Mouse (Mus musculus) adrenal gland, postnatal 25 days (tissue): ENCODE measurements around the gene Mesp1. TPM values are rescaled to one million over a fixed set of nuclear protein-coding genes. Genes with fewer than 3 reads are reported as not detected.
"Not testable (repeated sequence)": the region's sequence is repeated elsewhere in the genome, so short reads cannot be mapped to it uniquely, and the experiment has no call there.

Experiments used
- DNase-seq: peaks from one replicate; pipeline ENCODE4 v3.0.0; 2021; ENCODE audit warnings: mixed read lengths
- total RNA-seq: library from RNA; stranded (reverse); gene quantifications from 2 replicates; pipeline ENCODE4 v1.2.3, GENCODE M21; 2021

Gene Mesp1
- total RNA-seq, 1 experiment from 2014 or later = not detected

GRCm38 (mm10) chr7:79789812-79790211 lies 3.8 kb downstream of the Mesp1 start:
- not testable (repeated sequence) for DNase-seq

DNA sequence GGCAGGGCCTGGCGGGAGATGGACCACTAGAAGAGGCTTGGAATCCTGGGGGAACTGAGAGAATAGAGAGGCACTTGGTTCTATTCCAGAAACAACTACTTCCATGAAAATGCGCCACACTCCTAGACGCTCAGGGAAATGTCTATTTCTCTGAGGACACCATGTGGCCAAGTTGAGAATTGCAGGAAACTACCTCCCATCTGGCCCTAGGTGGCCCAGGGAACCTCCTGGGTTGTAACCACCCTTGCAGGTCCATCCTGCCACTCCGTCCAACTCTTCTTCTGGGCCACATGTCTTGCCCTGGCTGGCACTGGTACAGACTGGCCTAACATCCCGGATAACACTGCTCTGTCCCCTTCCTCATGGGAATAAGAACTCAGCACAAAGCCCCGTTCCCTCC lies 7.3 kb downstream of the Mesp1 start:
- DNase-seq = peak; percentile 60

GRCm38 (mm10) chr7:79782516-79782855 lies 11.1 kb downstream of the Mesp1 start:
- no peak for DNase-seq

DNA sequence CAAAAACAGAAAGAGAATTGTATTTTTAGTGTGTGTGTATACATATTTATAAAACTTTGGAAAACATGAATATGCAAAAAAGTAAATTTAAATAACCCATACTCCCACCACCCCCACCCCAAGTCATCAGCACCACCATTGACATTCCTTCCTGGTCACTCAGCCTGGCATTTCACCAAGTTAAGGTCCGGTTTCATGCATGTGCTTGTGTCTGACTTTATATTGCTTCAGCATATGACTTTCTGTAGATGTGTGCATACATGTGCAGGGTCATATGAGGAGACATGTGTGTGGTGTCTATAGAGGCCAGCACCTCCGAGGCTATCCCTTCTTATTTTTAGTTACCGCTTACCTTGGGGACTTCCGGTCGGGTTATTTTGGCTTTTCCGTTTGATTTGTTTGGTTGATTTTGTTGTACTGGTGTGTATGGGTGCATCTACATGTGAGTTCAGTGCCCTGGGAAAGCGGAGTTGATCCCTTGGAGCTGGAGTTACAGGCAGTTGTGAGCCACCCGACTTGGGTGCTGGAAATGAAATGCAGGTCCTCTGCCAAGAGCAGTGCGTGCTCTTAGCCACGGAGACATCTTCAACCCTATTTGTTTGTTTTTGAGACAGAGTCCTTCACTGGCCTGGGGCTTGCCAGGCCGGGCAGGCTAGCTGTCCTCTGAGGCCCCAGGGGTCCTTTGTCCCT lies 11.6 kb downstream of the Mesp1 start:
- no peak for DNase-seq

GRCm38 (mm10) chr7:79780647-79781626 lies 12.7 kb downstream of the Mesp1 start:
- DNase-seq = peak; percentile 71

DNA sequence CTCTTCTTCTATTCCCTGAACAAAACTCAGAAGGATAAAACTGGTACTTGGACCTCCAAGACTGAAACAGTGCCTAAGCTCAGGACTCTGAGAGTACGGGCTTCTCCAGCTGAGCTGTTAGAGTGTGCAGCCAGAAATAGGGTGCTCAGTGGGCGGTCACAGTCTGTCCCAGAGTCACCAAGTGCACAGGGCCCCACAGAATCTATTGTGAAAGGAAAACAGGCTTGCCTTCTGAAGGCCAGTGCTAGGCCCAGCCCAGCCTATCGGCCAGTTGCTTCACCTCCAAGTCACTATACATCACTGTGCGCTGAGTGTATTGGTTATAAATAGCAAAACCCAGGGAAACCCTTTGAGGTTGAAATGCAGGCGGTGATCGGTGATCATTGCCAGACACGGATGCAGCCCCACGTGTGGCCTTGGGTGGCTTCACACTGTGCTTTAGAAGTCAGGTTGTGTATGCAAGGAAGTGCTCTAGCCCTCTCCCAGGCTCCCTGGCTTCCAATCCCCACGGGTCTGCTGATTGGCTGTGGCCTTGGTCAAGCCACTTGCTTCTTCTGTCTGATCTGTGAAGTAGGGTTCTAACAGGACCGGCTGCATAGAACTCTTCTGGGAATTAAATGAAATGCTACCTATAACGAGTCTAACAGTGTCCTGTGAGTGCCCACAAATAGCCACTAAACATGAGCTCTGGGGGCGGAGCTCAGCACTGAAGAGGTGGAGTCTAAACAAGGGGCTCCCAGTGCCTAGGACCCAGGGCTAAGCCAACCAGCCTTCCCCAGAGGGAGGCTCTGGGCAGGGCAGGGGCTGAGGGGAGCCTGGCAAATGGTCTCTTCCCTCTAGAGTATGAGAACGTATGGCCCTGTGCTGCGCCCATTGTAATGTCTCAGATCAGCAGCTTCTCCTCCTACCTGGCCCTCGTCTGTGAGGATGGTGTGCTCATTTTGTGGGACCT lies 21.8 kb downstream of the Mesp1 start:
- DNase-seq = no peak

DNA sequence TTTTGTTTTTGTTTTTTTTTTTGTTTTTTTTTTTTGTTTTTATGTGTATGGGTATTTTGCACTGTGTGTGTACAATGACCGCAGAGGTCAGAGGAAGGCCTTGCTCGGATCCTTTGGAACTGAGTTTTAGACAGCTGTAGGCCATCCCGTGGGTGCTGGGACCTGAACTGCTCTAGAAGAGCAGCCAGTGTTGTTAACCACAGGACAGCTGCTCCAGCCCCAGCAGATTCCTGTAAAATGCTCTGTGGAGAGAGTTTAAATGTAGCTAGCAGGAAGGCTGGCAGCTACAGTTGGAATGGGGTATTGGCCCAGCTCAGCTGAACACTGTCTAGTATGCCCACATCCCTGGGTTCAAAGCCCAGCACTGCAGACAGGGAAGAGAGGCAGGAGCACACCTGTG lies 23.9 kb downstream of the Mesp1 start:
- DNase-seq = no peak

DNA sequence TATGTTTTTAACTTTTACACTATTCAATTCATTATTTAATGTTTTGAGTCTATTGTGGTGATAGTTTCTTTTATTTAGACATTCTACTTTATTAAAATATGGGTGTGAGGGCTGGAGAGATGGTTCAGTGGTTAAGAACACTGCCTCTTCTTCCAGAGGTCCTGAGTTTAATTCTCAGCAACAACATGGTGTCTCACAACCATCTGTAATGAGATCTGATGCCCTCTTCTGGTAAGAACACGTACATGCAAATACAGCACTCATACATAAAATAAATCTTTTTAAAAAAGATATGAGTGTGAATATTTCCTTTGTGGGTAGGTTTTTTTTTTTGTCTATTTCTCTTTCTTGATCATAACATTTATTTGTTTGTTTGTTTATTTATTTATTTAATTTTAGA lies 27.6 kb downstream of the Mesp1 start:
- DNase-seq = no peak

DNA sequence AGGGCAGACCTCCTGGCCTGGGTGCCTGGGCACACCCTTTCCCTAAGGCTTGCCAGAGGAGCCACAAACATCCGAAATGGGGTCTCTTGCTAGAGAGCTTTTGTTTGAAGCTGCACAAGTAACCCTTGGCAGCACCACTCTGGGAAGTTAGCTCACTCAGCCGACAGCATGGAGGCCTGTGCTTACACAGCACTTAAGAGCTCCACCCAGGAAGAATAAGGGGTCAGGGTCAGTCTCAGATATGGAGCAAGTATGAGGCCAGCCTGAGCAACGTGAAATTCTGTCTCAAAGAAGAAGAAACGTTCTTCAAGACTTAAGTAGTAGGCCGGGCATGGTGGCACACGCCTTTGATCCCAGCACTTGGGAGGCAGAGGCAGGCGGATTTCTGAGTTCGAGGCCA lies 31.5 kb downstream of the Mesp1 start:
- no peak for DNase-seq

GRCm38 (mm10) chr7:79761124-79761876 lies 32.3 kb downstream of the Mesp1 start:
- no peak for DNase-seq

GRCm38 (mm10) chr7:79759766-79760165 lies 33.8 kb downstream of the Mesp1 start:
- no peak for DNase-seq

GRCm38 (mm10) chr7:79758176-79758575 lies 35.4 kb downstream of the Mesp1 start:
- no peak for DNase-seq

GRCm38 (mm10) chr7:79756334-79756733 lies 37.3 kb downstream of the Mesp1 start:
- no peak for DNase-seq

DNA sequence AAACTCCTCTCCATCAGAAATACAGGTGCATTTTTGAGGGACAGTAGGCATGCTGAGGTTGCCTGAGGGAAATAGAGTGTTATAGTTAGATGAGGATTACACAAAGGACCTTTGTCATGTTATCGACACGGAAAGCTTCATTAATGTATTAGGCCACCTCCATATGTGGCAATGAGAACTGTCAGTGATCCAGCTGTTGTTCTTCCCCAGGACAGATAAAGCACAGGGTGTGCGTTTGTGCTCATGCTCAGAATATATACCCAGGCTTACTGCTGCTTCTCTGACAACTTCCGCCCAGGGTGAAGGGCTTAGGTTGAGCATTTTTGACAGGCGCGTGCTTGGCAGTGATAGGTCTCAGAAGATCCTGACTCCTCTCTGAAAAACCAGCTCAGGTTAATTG lies 44.1 kb downstream of the Mesp1 start:
- no peak for DNase-seq

- no peak for DNase-seq
These were observed 45.9 kb downstream of the Mesp1 start for GRCm38 (mm10) chr7:79747659-79748058.

DNA sequence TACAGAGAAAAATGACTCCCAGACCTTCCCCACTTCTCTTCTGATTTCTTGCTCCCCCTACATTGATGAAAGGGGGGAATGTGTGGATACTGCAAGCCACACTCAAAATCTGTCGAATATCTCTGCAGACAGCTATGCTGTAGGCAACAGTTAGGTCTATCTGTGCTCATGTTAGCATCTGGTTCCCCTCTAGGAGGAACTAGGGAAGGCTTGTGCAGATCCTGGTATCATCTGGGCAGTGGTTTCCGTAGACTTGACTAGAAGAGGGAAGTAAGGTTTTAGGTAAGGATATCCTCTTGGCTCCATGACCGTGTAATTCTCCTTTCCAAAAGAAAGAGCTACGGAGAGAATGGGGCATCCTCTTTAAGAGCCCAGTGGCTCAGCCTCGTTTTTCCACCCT lies 49.0 kb downstream of the Mesp1 start:
- DNase-seq = no peak

DNA sequence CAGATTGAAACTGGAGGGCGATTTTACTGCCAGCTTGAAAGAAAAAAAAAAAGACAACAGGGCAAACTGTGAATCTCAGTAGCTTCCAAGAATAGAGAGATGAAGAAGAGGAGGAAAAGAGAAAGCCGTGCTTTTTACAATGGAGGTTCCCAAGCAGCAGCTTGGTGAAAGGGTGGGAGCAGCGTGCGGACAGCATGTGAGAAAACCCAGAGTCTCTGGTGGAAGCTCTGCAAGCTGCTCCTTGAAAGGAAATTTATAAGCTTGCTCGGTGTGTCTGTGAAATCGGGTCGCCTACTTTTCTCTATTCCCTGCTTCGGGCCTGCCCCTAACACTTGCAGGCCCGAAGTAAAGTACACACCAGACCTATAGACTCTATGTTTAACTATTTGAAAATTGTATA lies 49.5 kb downstream of the Mesp1 start:
- DNase-seq = no peak

DNA sequence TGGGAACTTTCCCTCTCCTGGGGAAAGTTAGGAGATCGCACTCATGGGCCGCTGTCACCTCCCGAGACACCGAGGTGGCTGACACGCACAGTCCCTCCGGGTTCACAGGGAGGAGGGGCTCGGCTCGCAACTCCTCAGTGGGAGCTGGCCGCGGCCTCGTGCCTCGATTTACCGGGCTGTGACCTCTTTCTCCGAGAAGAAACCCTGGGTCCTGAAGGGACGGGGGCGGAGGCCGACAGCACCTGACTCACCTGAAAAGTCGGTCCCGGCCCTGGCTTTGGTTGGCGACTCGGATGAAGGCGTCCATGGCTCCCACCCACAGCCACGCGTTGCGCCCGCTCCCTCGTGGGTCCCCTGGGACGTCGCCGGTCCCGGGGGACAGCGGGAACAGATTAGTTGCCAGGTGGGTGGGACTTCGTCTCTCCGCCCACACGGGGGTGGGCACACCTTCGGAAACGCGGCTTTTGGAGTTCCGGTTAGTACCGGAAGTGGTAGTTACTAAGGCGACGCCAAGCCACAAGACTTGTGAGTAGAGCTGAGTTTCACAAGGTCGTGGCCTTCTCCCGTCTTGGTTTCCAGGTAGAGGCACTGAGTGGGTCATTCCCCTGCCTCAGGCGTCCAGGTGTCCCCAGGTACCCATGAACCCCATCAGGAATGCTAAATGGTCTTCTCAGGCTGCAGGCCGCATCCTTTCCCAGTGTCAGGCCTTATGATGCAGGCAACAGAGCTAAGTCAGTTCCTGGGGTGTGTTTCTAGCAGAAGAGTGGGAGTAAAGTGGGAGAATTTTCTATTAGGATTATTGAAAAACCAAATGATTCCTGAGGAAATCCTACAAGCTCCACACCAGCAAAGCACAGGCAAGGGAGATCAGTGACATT lies 50.7 kb downstream of the Mesp1 start, which contains the start of the genes Pex11a and Wdr93:
TSS of gene Pex11a (minus strand) at position 473 of the 878 bp plus-strand sequence.
TSS of gene Wdr93 (plus strand) at position 505 of the 878 bp plus-strand sequence.
- peak; percentile 83 for DNase-seq

DNA sequence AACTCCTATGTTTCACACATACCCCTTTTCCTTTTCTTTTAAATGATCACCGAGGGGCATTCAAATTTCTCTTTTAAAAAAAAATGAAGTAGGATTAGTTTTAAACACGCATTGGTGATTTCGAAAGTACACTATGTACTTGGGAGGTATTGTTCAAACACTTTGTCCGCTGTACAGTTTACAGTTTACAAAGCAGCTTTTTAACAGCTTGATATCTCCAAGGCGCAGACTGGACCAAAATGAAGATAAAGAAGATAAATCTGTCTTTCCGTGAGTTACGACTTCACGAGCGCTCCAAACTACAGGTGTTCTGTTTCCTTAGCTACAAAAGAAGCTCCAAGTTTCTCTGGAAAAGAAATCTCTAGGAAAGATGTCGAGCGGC lies 51.3 kb downstream of the Mesp1 start:
- DNase-seq = no peak
